Mouse (Mus musculus) CD4-positive, CD25-positive, alpha-beta regulatory T cell, adult 2 months (primary cell): ENCODE measurements around the gene Rnft1.
"Not testable (repeated sequence)": the region's sequence is repeated elsewhere in the genome, so short reads cannot be mapped to it uniquely, and the experiment has no call there.

Experiments
- DNase-seq: peaks from one replicate; pipeline ENCODE4 v3.0.0-alpha.2; 2012; ENCODE audit warnings: low read depth, low spot score

The Rnft1 gene

DNA sequence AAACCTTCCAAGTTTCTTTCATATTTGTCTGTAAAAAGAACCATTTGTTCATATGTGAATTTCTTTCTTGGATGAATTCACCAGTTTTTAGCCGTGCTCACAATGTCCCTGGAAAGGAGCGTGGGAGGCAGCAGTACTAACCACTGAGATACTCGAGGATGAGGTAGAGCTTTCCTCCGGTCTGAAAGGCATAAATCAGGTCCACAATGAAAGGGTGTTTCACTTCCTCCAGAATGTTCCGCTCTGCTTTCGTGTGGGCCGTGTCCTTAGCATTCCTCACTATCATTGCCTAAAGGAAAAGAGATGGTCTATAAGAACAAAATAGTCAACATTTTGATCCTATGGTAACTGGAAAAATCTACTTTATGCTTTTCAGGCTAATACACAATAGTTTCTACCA lies 35.3 kb downstream of the Rnft1 start:
- no peak for DNase-seq

- no peak for DNase-seq
Measured at GRCm38 (mm10) chr11:86527528-86527927, 43.1 kb downstream of the Rnft1 start.

- peak; percentile 62 for DNase-seq
Measured at GRCm38 (mm10) chr11:86532834-86533233, 48.4 kb downstream of the Rnft1 start.

- not testable (repeated sequence) for DNase-seq
Measured at GRCm38 (mm10) chr11:86533302-86533701, 48.8 kb downstream of the Rnft1 start.

- no peak for DNase-seq
Measured at GRCm38 (mm10) chr11:86534201-86534910, 49.9 kb downstream of the Rnft1 start.

GRCm38 (mm10) chr11:86538786-86539185 lies 54.3 kb downstream of the Rnft1 start:
- DNase-seq, result no peak

GRCm38 (mm10) chr11:86539716-86540475 lies 55.4 kb downstream of the Rnft1 start:
- DNase-seq, result no peak

GRCm38 (mm10) chr11:86540476-86540845 lies 56.0 kb downstream of the Rnft1 start:
- no peak for DNase-seq

- no peak for DNase-seq
Measured at GRCm38 (mm10) chr11:86542851-86543250, 58.4 kb downstream of the Rnft1 start.

GRCm38 (mm10) chr11:86543960-86544638 lies 59.6 kb downstream of the Rnft1 start:
- no peak for DNase-seq

GRCm38 (mm10) chr11:86544639-86545299 lies 60.3 kb downstream of the Rnft1 start, which contains the start of the genes Rps6kb1 and Tubd1:
Gene Rps6kb1, minus strand, starts transcription at chr11:86544805.
Gene Tubd1, plus strand, starts transcription at chr11:86544991.
- DNase-seq, result peak; percentile 100

- DNase-seq, result no peak
Measured at GRCm38 (mm10) chr11:86545556-86545955, 61.1 kb downstream of the Rnft1 start.

DNA sequence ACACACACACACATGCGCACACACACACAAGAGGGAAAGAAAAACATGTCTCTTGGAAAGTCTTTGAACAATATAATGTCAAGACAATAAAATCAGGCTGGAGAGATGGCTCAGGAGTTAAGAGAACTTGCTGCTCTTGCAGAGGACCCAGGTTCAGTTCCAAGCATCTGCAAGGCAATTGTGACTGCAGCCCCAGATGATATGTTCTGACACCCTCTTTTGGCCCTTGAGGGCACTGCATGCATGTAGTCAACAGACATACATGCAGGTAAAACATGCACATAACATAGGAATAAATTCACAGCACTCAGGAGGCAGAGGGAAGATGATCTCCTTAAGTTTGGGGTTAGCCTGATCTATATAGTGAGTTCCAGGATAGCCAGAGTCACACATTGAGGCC lies 63.0 kb downstream of the Rnft1 start:
- peak; percentile 46 for DNase-seq
